Mouse (Mus musculus): Measurements from ENCODE around the gene Tspan11.

GRCm38 (mm10) chr6:127948656-127949055 is 61.3 kb downstream of the Tspan11 start:
- TF ChIP-seq CTCF (IDR thresholded peaks at IDR 0.05): no peak
- TF ChIP-seq EP300 (IDR thresholded peaks at IDR 0.05): no peak

All from lung, postnatal 0 days (tissue).